Mouse (Mus musculus): ENCODE measurements around the gene Krtap19-9b. TPM values are rescaled to one million over a fixed set of nuclear protein-coding genes. Genes with fewer than 3 reads are reported as not detected.

Gene Krtap19-9b
- not detected in 2 replicates for polyA plus RNA-seq (2014; fragmentation: Nextera tagmentation; extraction: Ambion mirVana)

DNA sequence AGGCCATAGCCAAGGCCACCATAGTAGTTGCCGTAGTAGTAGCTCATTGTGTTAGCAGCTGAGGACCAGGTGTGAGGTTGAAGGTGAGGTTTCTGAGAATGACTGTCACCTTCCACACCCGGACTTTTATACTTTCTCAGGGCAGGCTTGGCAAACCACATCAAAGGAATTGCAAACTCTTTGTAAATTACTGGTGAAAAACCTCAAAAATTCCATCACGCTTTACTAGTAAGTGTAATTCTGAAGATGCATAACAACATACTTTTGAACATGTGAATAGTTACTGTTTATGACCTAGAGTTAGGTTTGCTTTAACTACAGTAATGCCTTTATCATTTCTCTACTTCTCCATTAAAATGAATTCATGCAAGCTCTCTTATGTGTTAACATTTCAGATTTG lies at the start of gene Krtap19-9b:
Gene Krtap19-9b (minus strand): TSS at position 101 of the 400 bp plus-strand sequence.
- 94% methylated on average over 3 of the region's 3 CpGs for WGBS
- no peak within 1 kb of the TSS for H3K4me3 ChIP-seq (ENCODE audit: low read depth, low read length)
- ATAC-seq (replicated peaks; ENCODE audit: low FRiP score), result no peak
- H3K9ac ChIP-seq (ENCODE audit: low read length), result no peak within 1 kb of the TSS
- no peak for DNase-seq (ENCODE audit: low spot score)
- no peaks in the 10 kb centered on the region for H3K9me3 ChIP-seq (ENCODE audit: control insufficient read depth, low read length)
- H3K4me2 ChIP-seq (ENCODE audit: low read depth, low read length, severe bottlenecking), result no peak within 1 kb of the TSS
- H3K27ac ChIP-seq (ENCODE audit: low read depth, low read length), result no peak within 1 kb of the TSS
- no peaks in the 10 kb centered on the region for H3K27me3 ChIP-seq (ENCODE audit: control insufficient read depth, insufficient read depth, low read length)
- H3K4me1 ChIP-seq (replicated peaks; ENCODE audit: control insufficient read depth, insufficient read depth, low read length), result no peaks in the 10 kb centered on the region
- H3K36me3 ChIP-seq (ENCODE audit: control insufficient read depth, insufficient read depth, low read length), result no peaks in the 10 kb centered on the region

DNA sequence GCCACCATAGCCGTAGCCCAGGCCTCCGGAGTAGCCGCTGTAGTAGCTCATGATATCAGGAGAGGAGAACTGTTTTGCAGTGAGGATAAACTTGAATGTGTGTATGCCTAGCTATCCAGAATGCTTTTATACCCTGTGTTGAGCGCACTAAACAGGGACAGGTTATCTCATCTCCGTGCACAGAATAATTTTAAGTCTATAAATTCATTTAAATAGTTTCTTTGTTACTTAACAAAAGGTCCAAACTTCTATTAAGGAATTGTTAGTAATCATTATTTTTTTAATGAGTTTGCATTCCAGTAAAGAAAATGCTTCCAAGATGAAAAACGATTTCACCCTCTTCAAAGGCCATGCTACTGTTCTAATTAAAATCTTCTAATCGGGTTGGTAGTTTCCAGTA lies 30.7 kb upstream of the Krtap19-9b start, which contains the start of gene Krtap16-3:
Gene Krtap16-3 (minus strand): TSS at position 101 of the 400 bp plus-strand sequence.
- ATAC-seq (replicated peaks; ENCODE audit: low FRiP score), result 0 out of 2 replicates have a peak, but pooled peaks have one; percentile 24
- no peak for DNase-seq (ENCODE audit: low spot score)
- Histone ChIP-seq H3K9ac (ENCODE audit: low read length) (no peak within 1 kb of the TSS), H3K4me3 (ENCODE audit: low read depth, low read length) (no peak within 1 kb of the TSS), H3K4me1 (replicated peaks; ENCODE audit: control insufficient read depth, insufficient read depth, low read length) (no peaks in the 10 kb centered on the region), H3K4me2 (ENCODE audit: low read depth, low read length, severe bottlenecking) (no peak within 1 kb of the TSS), H3K9me3 (ENCODE audit: control insufficient read depth, low read length) (no peaks in the 10 kb centered on the region), H3K36me3 (ENCODE audit: control insufficient read depth, insufficient read depth, low read length) (no peaks in the 10 kb centered on the region), H3K27me3 (ENCODE audit: control insufficient read depth, insufficient read depth, low read length) (no peaks in the 10 kb centered on the region), H3K27ac (ENCODE audit: low read depth, low read length) (no peak within 1 kb of the TSS)
- 80% methylated on average over 7 of the region's 7 CpGs for WGBS

DNA sequence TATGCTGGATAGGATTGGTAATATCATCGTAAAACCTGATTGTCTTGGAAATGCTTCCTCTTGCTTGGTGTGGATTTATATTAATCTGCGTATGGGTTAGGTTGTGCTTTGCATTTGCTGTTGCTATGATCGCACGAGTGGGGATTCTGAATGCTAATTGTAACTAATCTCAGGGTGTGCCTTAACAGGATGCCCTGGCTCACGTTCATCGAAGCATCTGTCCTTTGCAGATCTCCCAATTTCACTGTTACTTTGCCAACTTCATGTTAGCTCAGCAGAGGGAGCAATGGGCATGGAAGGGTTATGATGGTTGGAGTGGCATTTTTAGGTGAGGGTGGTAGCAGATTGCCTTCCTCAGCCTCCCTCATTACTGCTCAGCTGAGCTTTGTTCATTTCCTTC lies 9.0 kb upstream of the Krtap19-9b start:
- Histone ChIP-seq H3K9ac (ENCODE audit: low read length) (no peak overlapping the region), H3K9me3 (ENCODE audit: control insufficient read depth, low read length) (no peaks in the 10 kb centered on the region; the same call in 1 of the 2 replicates), H3K4me3 (ENCODE audit: low read depth, low read length) (no peak overlapping the region), H3K4me1 (replicated peaks; ENCODE audit: control insufficient read depth, insufficient read depth, low read length) (no peaks in the 10 kb centered on the region), H3K27me3 (ENCODE audit: control insufficient read depth, insufficient read depth, low read length) (no peaks in the 10 kb centered on the region), H3K4me2 (ENCODE audit: low read depth, low read length, severe bottlenecking) (no peak overlapping the region), H3K27ac (ENCODE audit: low read depth, low read length) (no peak overlapping the region), H3K36me3 (ENCODE audit: control insufficient read depth, insufficient read depth, low read length) (no peaks in the 10 kb centered on the region)
- ATAC-seq (replicated peaks; ENCODE audit: low FRiP score) (no peak), DNase-seq (ENCODE audit: low spot score) (no peak)
- 85% methylated on average over 6 of the region's 6 CpGs for WGBS

DNA sequence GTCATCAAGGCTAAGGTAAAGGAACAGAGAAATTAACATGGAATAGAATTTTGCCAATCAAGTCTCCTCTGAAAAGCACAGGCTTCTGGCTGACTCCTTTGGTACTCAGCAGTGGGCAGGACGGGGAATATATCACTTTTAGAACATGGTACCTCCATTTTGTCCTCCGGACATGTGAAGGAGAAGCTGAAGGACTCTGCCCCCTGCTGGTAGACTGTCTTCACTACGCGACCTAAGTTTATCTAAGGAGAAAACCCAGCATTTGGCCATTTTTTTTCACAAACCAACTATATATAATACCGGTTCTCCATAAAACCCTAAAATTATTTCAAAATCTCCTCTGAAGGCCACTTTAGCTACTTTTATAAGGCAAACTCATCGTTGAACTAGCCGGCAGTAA lies 6.2 kb upstream of the Krtap19-9b start:
- Histone ChIP-seq H3K4me1 (replicated peaks; ENCODE audit: control insufficient read depth, insufficient read depth, low read length) (no peaks in the 10 kb centered on the region), H3K4me3 (ENCODE audit: low read depth, low read length) (no peak overlapping the region), H3K9ac (ENCODE audit: low read length) (no peak overlapping the region), H3K4me2 (ENCODE audit: low read depth, low read length, severe bottlenecking) (no peak overlapping the region), H3K27me3 (ENCODE audit: control insufficient read depth, insufficient read depth, low read length) (no peaks in the 10 kb centered on the region), H3K9me3 (ENCODE audit: control insufficient read depth, low read length) (no peaks in the 10 kb centered on the region; the same call in 1 of the 2 replicates), H3K27ac (ENCODE audit: low read depth, low read length) (no peak overlapping the region), H3K36me3 (ENCODE audit: control insufficient read depth, insufficient read depth, low read length) (no peaks in the 10 kb centered on the region)
- 73% methylated on average over 7 of the region's 7 CpGs for WGBS
- DNase-seq (ENCODE audit: low spot score), result peak; percentile 54
- no peak for ATAC-seq (replicated peaks; ENCODE audit: low FRiP score)

DNA sequence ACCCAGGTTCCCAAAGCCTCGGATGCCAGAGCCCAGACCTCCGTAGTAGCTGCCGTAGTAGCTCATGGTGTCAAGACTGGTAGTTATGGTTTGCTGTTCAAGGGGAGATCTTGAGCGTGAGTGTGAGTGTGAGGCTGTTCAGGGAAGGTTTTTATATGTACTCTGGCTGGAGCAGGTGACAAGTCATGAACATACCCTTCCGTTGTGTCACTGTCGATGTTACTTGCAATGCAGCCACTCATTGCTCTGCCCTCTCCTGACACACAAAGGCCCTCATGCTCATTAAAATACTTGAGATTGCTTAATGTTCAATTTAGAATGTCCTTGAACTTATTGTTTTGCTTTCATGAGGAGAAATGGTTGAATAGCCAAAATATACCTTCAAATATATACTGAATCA lies 35.7 kb downstream of the Krtap19-9b start, which contains the start of gene Krtap19-5:
Gene Krtap19-5 (minus strand): TSS at position 101 of the 400 bp plus-strand sequence.
- Histone ChIP-seq H3K9me3 (ENCODE audit: control insufficient read depth, low read length) (no peaks in the 10 kb centered on the region), H3K27me3 (ENCODE audit: control insufficient read depth, insufficient read depth, low read length) (no peaks in the 10 kb centered on the region), H3K4me3 (ENCODE audit: low read depth, low read length) (no peak within 1 kb of the TSS), H3K4me1 (replicated peaks; ENCODE audit: control insufficient read depth, insufficient read depth, low read length) (no peaks in the 10 kb centered on the region), H3K9ac (ENCODE audit: low read length) (no peak within 1 kb of the TSS), H3K27ac (ENCODE audit: low read depth, low read length) (no peak within 1 kb of the TSS), H3K36me3 (ENCODE audit: control insufficient read depth, insufficient read depth, low read length) (no peaks in the 10 kb centered on the region), H3K4me2 (ENCODE audit: low read depth, low read length, severe bottlenecking) (no peak within 1 kb of the TSS)
- DNase-seq (ENCODE audit: low spot score) (no peak), ATAC-seq (replicated peaks; ENCODE audit: low FRiP score) (no peak)
- WGBS, result 94% methylated on average over 6 of the region's 6 CpGs

DNA sequence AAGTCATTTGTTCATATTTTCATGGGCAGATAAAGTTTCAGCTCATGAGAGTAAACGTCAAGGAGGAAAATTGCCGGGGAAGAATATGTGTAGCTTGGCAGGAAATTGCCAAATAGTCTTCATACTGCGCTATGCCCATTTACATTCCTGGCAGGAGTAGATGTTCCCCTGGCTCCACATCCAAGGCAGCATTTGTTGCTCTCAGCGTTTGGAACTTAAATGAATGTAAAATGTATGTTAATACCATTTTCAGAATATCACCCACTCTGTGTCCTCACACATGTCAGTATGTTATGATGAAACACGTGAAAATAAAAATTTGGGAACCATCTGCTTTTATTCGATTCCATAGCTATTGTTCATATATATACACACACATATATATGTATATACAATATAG lies 45.2 kb downstream of the Krtap19-9b start:
- ATAC-seq (replicated peaks; ENCODE audit: low FRiP score), result no peak
- Histone ChIP-seq H3K4me1 (replicated peaks; ENCODE audit: control insufficient read depth, insufficient read depth, low read length) (no peaks in the 10 kb centered on the region), H3K9ac (ENCODE audit: low read length) (no peak overlapping the region), H3K9me3 (ENCODE audit: control insufficient read depth, low read length) (no peaks in the 10 kb centered on the region), H3K36me3 (ENCODE audit: control insufficient read depth, insufficient read depth, low read length) (no peaks in the 10 kb centered on the region), H3K4me2 (ENCODE audit: low read depth, low read length, severe bottlenecking) (no peak overlapping the region), H3K27ac (ENCODE audit: low read depth, low read length) (no peak overlapping the region), H3K4me3 (ENCODE audit: low read depth, low read length) (no peak overlapping the region), H3K27me3 (ENCODE audit: control insufficient read depth, insufficient read depth, low read length) (no peaks in the 10 kb centered on the region)
- no peak for DNase-seq (ENCODE audit: low spot score)
- 91% methylated on average over 6 of the region's 6 CpGs for WGBS

DNA sequence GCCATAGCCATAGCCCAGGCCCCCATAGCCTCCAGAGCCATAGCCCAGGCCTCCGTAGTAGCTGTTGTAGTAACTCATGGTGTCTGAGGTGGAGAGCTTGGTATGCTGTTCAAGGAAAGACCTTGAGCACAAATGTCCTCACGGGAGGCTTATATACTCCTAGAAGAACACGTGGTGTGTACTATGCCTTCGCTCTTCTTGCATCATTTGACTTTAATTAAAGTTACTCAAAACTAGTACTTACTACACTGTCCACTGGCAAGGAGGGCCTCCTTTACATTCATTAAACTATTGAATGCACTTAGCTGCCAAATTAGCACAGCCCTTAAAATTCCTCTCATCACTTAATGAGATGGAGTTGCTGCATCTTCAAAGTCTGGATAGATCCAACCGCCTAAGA lies 47.1 kb downstream of the Krtap19-9b start, which contains the start of gene Krtap19-4:
Gene Krtap19-4 (minus strand): TSS at position 101 of the 400 bp plus-strand sequence.
- Histone ChIP-seq H3K36me3 (ENCODE audit: control insufficient read depth, insufficient read depth, low read length) (no peaks in the 10 kb centered on the region), H3K27me3 (ENCODE audit: control insufficient read depth, insufficient read depth, low read length) (no peaks in the 10 kb centered on the region), H3K9ac (ENCODE audit: low read length) (no peak within 1 kb of the TSS), H3K4me2 (ENCODE audit: low read depth, low read length, severe bottlenecking) (no peak within 1 kb of the TSS), H3K4me3 (ENCODE audit: low read depth, low read length) (no peak within 1 kb of the TSS), H3K4me1 (replicated peaks; ENCODE audit: control insufficient read depth, insufficient read depth, low read length) (no peaks in the 10 kb centered on the region), H3K9me3 (ENCODE audit: control insufficient read depth, low read length) (no peaks in the 10 kb centered on the region), H3K27ac (ENCODE audit: low read depth, low read length) (no peak within 1 kb of the TSS)
- ATAC-seq (replicated peaks; ENCODE audit: low FRiP score), result no peak
- no peak for DNase-seq (ENCODE audit: low spot score)
- WGBS, result 92% methylated on average over 5 of the region's 5 CpGs

Other genes with a start within 250 kb of the Krtap19-9b start
- not detected in 2 replicates for gene 2310061N02Rik, start 224.3 kb downstream of the Krtap19-9b start, polyA plus RNA-seq (2014; fragmentation: Nextera tagmentation; extraction: Ambion mirVana)
- gene Krtap13-1, start 203.4 kb downstream of the Krtap19-9b start, polyA plus RNA-seq (2014; fragmentation: Nextera tagmentation; extraction: Ambion mirVana), result not detected in 2 replicates
- not detected in 2 replicates for gene Krtap13, start 180.6 kb downstream of the Krtap19-9b start, polyA plus RNA-seq (2014; fragmentation: Nextera tagmentation; extraction: Ambion mirVana)
- not detected in 2 replicates for gene 2310034C09Rik, start 173.4 kb downstream of the Krtap19-9b start, polyA plus RNA-seq (2014; fragmentation: Nextera tagmentation; extraction: Ambion mirVana)
- gene 2310057N15Rik, start 158.1 kb downstream of the Krtap19-9b start, polyA plus RNA-seq (2014; fragmentation: Nextera tagmentation; extraction: Ambion mirVana), result not detected in 2 replicates
- not detected in 2 replicates for gene Gm5965, start 154.4 kb downstream of the Krtap19-9b start, polyA plus RNA-seq (2014; fragmentation: Nextera tagmentation; extraction: Ambion mirVana)
- not detected in 2 replicates for gene Gm20741, start 120.0 kb downstream of the Krtap19-9b start, polyA plus RNA-seq (2014; fragmentation: Nextera tagmentation; extraction: Ambion mirVana)
- gene Krtap15, start 112.0 kb downstream of the Krtap19-9b start, polyA plus RNA-seq (2014; fragmentation: Nextera tagmentation; extraction: Ambion mirVana), result not detected in 2 replicates
- gene Krtap14, start 106.1 kb downstream of the Krtap19-9b start, polyA plus RNA-seq (2014; fragmentation: Nextera tagmentation; extraction: Ambion mirVana), result not detected in 2 replicates
- gene Krtap19-1, start 62.9 kb downstream of the Krtap19-9b start, polyA plus RNA-seq (2014; fragmentation: Nextera tagmentation; extraction: Ambion mirVana), result not detected in 2 replicates
- not detected in 2 replicates for gene Krtap19-2, start 58.0 kb downstream of the Krtap19-9b start, polyA plus RNA-seq (2014; fragmentation: Nextera tagmentation; extraction: Ambion mirVana)
- not detected in 2 replicates for gene Krtap19-3, start 54.2 kb downstream of the Krtap19-9b start, polyA plus RNA-seq (2014; fragmentation: Nextera tagmentation; extraction: Ambion mirVana)
- not detected in 2 replicates for gene Krtap19-4, start 47.2 kb downstream of the Krtap19-9b start, polyA plus RNA-seq (2014; fragmentation: Nextera tagmentation; extraction: Ambion mirVana)
- gene Krtap19-5, start 35.8 kb downstream of the Krtap19-9b start, polyA plus RNA-seq (2014; fragmentation: Nextera tagmentation; extraction: Ambion mirVana), result not detected in 2 replicates
- gene Krtap16-3, start 30.6 kb upstream of the Krtap19-9b start, polyA plus RNA-seq (2014; fragmentation: Nextera tagmentation; extraction: Ambion mirVana), result not detected in 2 replicates
- not detected in 2 replicates for gene Krtap22-2, start 78.5 kb upstream of the Krtap19-9b start, polyA plus RNA-seq (2014; fragmentation: Nextera tagmentation; extraction: Ambion mirVana)
- gene Gm10229, start 83.0 kb upstream of the Krtap19-9b start, polyA plus RNA-seq (2014; fragmentation: Nextera tagmentation; extraction: Ambion mirVana), result not detected in 2 replicates
- not detected in 2 replicates for gene Krtap6-1, start 99.4 kb upstream of the Krtap19-9b start, polyA plus RNA-seq (2014; fragmentation: Nextera tagmentation; extraction: Ambion mirVana)
- not detected in 2 replicates for gene Gm10228, start 109.2 kb upstream of the Krtap19-9b start, polyA plus RNA-seq (2014; fragmentation: Nextera tagmentation; extraction: Ambion mirVana)
- gene Krtap6-5, start 115.6 kb upstream of the Krtap19-9b start, polyA plus RNA-seq (2014; fragmentation: Nextera tagmentation; extraction: Ambion mirVana), result not detected in 2 replicates
- not detected in 2 replicates for gene 1110025L11Rik, start 131.7 kb upstream of the Krtap19-9b start, polyA plus RNA-seq (2014; fragmentation: Nextera tagmentation; extraction: Ambion mirVana)
- gene Krtap6-3, start 151.8 kb upstream of the Krtap19-9b start, polyA plus RNA-seq (2014; fragmentation: Nextera tagmentation; extraction: Ambion mirVana), result not detected in 2 replicates
- not detected in 2 replicates for gene Gm6358, start 208.6 kb upstream of the Krtap19-9b start, polyA plus RNA-seq (2014; fragmentation: Nextera tagmentation; extraction: Ambion mirVana)
- gene Gm10061, start 218.8 kb upstream of the Krtap19-9b start, polyA plus RNA-seq (2014; fragmentation: Nextera tagmentation; extraction: Ambion mirVana), result not detected in 2 replicates
- not detected in 2 replicates for gene Gm9789, start 225.7 kb upstream of the Krtap19-9b start, polyA plus RNA-seq (2014; fragmentation: Nextera tagmentation; extraction: Ambion mirVana)
- gene Gm7735, start 237.2 kb upstream of the Krtap19-9b start, polyA plus RNA-seq (2014; fragmentation: Nextera tagmentation; extraction: Ambion mirVana), result not detected in 2 replicates
- not detected in 2 replicates for gene 1110057P08Rik, start 242.5 kb upstream of the Krtap19-9b start, polyA plus RNA-seq (2014; fragmentation: Nextera tagmentation; extraction: Ambion mirVana)

Data from forebrain, embryonic 11.5 days (tissue).